ENCODE assay signal across 27 mouse cellular contexts in genomic region chr1:77426956-77427355, GRCm38 (mm10).
A peak's percentile ranks its signal among the peaks of the same experiment; 100 is the strongest.
DNase-seq lines count a peak whose midpoint lies in the region; ATAC-seq and TF ChIP-seq lines count a peak whose summit lies in the region.
"Had no signal": no experiment of that assay in that cellular context is flagged by ENCODE, and none has a peak within 500 bp of the region (broad histone marks: within the 10 kb centered on the region; RNA-seq: fewer than 3 reads in every experiment).

No protein-coding gene starts in this region.

- H3K27ac ChIP-seq in hindbrain, embryonic 15.5 days (replicated peaks): peak overlapping the region; percentile 27; the same call in 1 of the 2 replicates
- no peak overlapping the region for H3K27ac ChIP-seq in hindbrain, embryonic 12.5 days
- H3K27ac ChIP-seq: gastrocnemius, adult 2 months; heart, embryonic 15.5 days; kidney, postnatal 0 days; limb, embryonic 10.5 days; limb, embryonic 15.5 days; liver, embryonic 13.5 days had no signal

- TF ChIP-seq POLR2A in brain, embryonic 14.5 days (IDR thresholded peaks at IDR 0.05; ENCODE audit: borderline replicate concordance, extremely low read depth, insufficient read depth, insufficient read length, poor library complexity, severe bottlenecking): no peak

- TF ChIP-seq CTCF in brain, embryonic 14.5 days (IDR thresholded peaks at IDR 0.05; ENCODE audit: borderline replicate concordance, extremely low read depth, insufficient read depth, insufficient read length): no peak

- no peaks in the 10 kb centered on the region for H3K36me3 ChIP-seq in hindbrain, embryonic 15.5 days
- H3K36me3 ChIP-seq in hindbrain, embryonic 12.5 days: peaks cover 9% of the 10 kb centered on the region
- H3K36me3 ChIP-seq: heart, embryonic 15.5 days; liver, embryonic 13.5 days had no signal

- WGBS in hindbrain, embryonic 15.5 days: 59% methylated on average over 6 of the region's 6 CpGs
- WGBS in hindbrain, embryonic 12.5 days: 65% methylated on average over 6 of the region's 6 CpGs

- ATAC-seq in hindbrain, embryonic 15.5 days (ENCODE audit: low FRiP score, low read depth): no peak
- ATAC-seq in hindbrain, embryonic 12.5 days (ENCODE audit: low FRiP score): no peak
- ATAC-seq: intestine, embryonic 16.5 days; midbrain, embryonic 16.5 days had no signal

- no peaks in the 10 kb centered on the region for H3K27me3 ChIP-seq in hindbrain, embryonic 15.5 days
- no peaks in the 10 kb centered on the region for H3K27me3 ChIP-seq in hindbrain, embryonic 12.5 days
- H3K27me3 ChIP-seq: heart, embryonic 15.5 days; limb, embryonic 15.5 days; liver, embryonic 13.5 days had no signal

- H3K9ac ChIP-seq in hindbrain, embryonic 15.5 days: no peak overlapping the region
- H3K9ac ChIP-seq in hindbrain, embryonic 12.5 days: no peak overlapping the region
- H3K9ac ChIP-seq: heart, embryonic 15.5 days; limb, embryonic 15.5 days; liver, embryonic 13.5 days had no signal

- intact Hi-C loops in left cerebral cortex, postnatal 36 days (cut with DNase I): no loop called here

- H3K4me3 ChIP-seq in hindbrain, embryonic 15.5 days: no peak overlapping the region
- H3K4me3 ChIP-seq in hindbrain, embryonic 12.5 days: no peak overlapping the region
- H3K4me3 ChIP-seq: gastrocnemius, adult 2 months; heart, embryonic 15.5 days; limb, embryonic 10.5 days; limb, embryonic 15.5 days; liver, embryonic 13.5 days had no signal

- peak; percentile 46 for DNase-seq in heart, adult 11 months
- no peak for DNase-seq in heart, adult 8-10 months (ENCODE audit: low spot score)
- peak; percentile 87 for DNase-seq in brain, embryonic 14.5 days (ENCODE audit: low read depth)
- peak; percentile 43 for DNase-seq in brain, embryonic 18.5 days (ENCODE audit: low read depth, low spot score)
- no peak for DNase-seq in left cerebral cortex, postnatal 36 days (ENCODE audit: low spot score in 2 of 2)
- DNase-seq: adrenal gland, postnatal 25 days; B cell, adult 2 months; cerebellum, adult 2 months; cerebellum, postnatal 14 days; gastrocnemius, adult 2 months; gastrocnemius, postnatal 36 days; kidney, adult 8-10 months; layer of hippocampus, postnatal 36 days; liver, embryonic 13.5 days; lung, adult 18-20 months; lung, postnatal 14 days; right cerebral cortex, postnatal 25 days; spleen, adult 18-20 months; thymus, postnatal 14 days had no signal

- no peak overlapping the region for H3K4me2 ChIP-seq in hindbrain, embryonic 15.5 days
- no peak overlapping the region for H3K4me2 ChIP-seq in hindbrain, embryonic 12.5 days (replicated peaks)
- H3K4me2 ChIP-seq: heart, embryonic 15.5 days; limb, embryonic 15.5 days; liver, embryonic 13.5 days had no signal

- H3K9me3 ChIP-seq in hindbrain, embryonic 15.5 days: no peaks in the 10 kb centered on the region
- no peaks in the 10 kb centered on the region for H3K9me3 ChIP-seq in hindbrain, embryonic 12.5 days (replicated peaks)
- H3K9me3 ChIP-seq: heart, embryonic 15.5 days; limb, embryonic 10.5 days; limb, embryonic 15.5 days; liver, embryonic 13.5 days had no signal

- H3K4me1 ChIP-seq in hindbrain, embryonic 15.5 days (replicated peaks): peaks cover 8% of the 10 kb centered on the region; the same call in 1 of the 2 replicates
- peaks cover 6% of the 10 kb centered on the region; the same call in 1 of the 2 replicates for H3K4me1 ChIP-seq in hindbrain, embryonic 12.5 days
- H3K4me1 ChIP-seq: limb, embryonic 10.5 days; liver, embryonic 13.5 days had no signal

Comparison
In these comparisons a context has a peak if more than half of its experiments do, and no peak if none do; other contexts are left out.
1. DNase-seq: peak in heart, adult 11 months (single experiment), brain, embryonic 14.5 days (single experiment) and brain, embryonic 18.5 days (single experiment); none in heart, adult 8-10 months (single experiment) and left cerebral cortex, postnatal 36 days (0 of 2).